Mouse (Mus musculus) liver, embryonic 16.5 days (tissue): ENCODE data around the gene Tmem94. TPM values are rescaled to one million over a fixed set of nuclear protein-coding genes. Genes with fewer than 3 reads are reported as not detected.

ENCODE experiments used
- ATAC-seq: fragments of 200-750 bp; cut with Nextera tagmentation; 2 replicates; pipeline ENCODE4 v1.8.0; 2017; ENCODE audit warnings: low read depth, mild to moderate bottlenecking, moderate number of reproducible peaks, moderate library complexity
- H3K27ac ChIP-seq: fragments of 300-500 bp; sonication (generic); 2 replicates; pipeline ENCODE4 v1.5.1; 2014; ENCODE audit warnings: mild to moderate bottlenecking, low read length
- H3K27me3 ChIP-seq: fragments of 300-500 bp; sonication (generic); 2 replicates; pipeline ENCODE4 v1.6.1; 2014; ENCODE audit warnings: low read depth, low read length, mixed read lengths; ENCODE audit not compliant: control insufficient read depth, insufficient read depth
- H3K36me3 ChIP-seq: fragments of 300-500 bp; sonication (generic); 2 replicates; pipeline ENCODE4 v1.6.1; 2014; ENCODE audit warnings: mild to moderate bottlenecking; ENCODE audit not compliant: control insufficient read depth, insufficient read depth
- H3K4me1 ChIP-seq: fragments of 300-500 bp; sonication (generic); 2 replicates; pipeline ENCODE4 v1.6.1; 2014; ENCODE audit warnings: low read depth, low read length, mixed read lengths; ENCODE audit not compliant: control insufficient read depth
- H3K4me2 ChIP-seq: fragments of 300-500 bp; sonication (generic); 2 replicates; pipeline ENCODE4 v1.6.1; 2014; ENCODE audit warnings: low read depth, low read length, mixed read lengths
- H3K4me3 ChIP-seq: fragments of 300-500 bp; sonication (generic); 2 replicates; pipeline ENCODE4 v1.5.1; 2014; ENCODE audit warnings: low read depth, mild to moderate bottlenecking, low read length
- H3K9ac ChIP-seq: fragments of 300-500 bp; sonication (generic); 2 replicates; pipeline ENCODE4 v1.6.1; 2014; ENCODE audit warnings: low read depth, low read length
- H3K9me3 ChIP-seq: fragments of 300-500 bp; sonication (generic); replicated peaks from 2 replicates; pipeline ENCODE4 v1.6.1; 2016; ENCODE audit warnings: low read length; ENCODE audit not compliant: control insufficient read depth
- WGBS: fragments of 180-500 bp; shearing (Covaris S2); extraction: QIAGEN DNeasy Blood & Tissue Kit; methylation state at CpG from one replicate; pipeline ENCODE4 v1.1.7; 2014; ENCODE audit not compliant: insufficient replicate concordance; 5-methylcytosine and 5-hydroxymethylcytosine counted together
- polyA plus RNA-seq: library from polyadenylated mRNA; unstranded; fragments of >200 nt; fragmentation: Nextera tagmentation; extraction: Ambion mirVana; gene quantifications from 2 replicates; pipeline ENCODE4 v1.2.1, GENCODE M21; 2015

Tmem94 gene
- polyA plus RNA-seq, 1 experiment from 2014 or later = 10.4 TPM

- Histone ChIP-seq H3K4me1 (no peaks in the 10 kb centered on the region), H3K4me2 (no peak overlapping the region), H3K9ac (no peak overlapping the region), H3K36me3 (no peaks in the 10 kb centered on the region), H3K27me3 (no peaks in the 10 kb centered on the region; the same call in 1 of the 2 replicates), H3K9me3 (no peaks in the 10 kb centered on the region), H3K27ac (no peak overlapping the region), H3K4me3 (no peak overlapping the region)
- no peak for ATAC-seq
- WGBS = 71% methylated on average over 11 of the region's 11 CpGs
Observed at GRCm38 (mm10) chr11:115741070-115741469, 24.2 kb upstream of the Tmem94 start.

- H3K27me3 ChIP-seq = no peaks in the 10 kb centered on the region; the same call in 1 of the 2 replicates
- no peak overlapping the region for H3K4me3 ChIP-seq
- no peaks in the 10 kb centered on the region for H3K9me3 ChIP-seq
- no peak overlapping the region for H3K27ac ChIP-seq
- no peak for ATAC-seq
- WGBS = 46% methylated on average over 9 of the region's 9 CpGs
- no peaks in the 10 kb centered on the region for H3K36me3 ChIP-seq
- H3K4me1 ChIP-seq = no peaks in the 10 kb centered on the region; the same call in 1 of the 2 replicates
- no peak overlapping the region for H3K4me2 ChIP-seq
- H3K9ac ChIP-seq = no peak overlapping the region
Observed at GRCm38 (mm10) chr11:115742926-115743325, 22.3 kb upstream of the Tmem94 start.

- ATAC-seq = no peak
Observed at GRCm38 (mm10) chr11:115744385-115744784, 20.8 kb upstream of the Tmem94 start.

GRCm38 (mm10) chr11:115746109-115746508 lies 19.1 kb upstream of the Tmem94 start:
- Histone ChIP-seq H3K9me3 (no peaks in the 10 kb centered on the region), H3K4me3 (no peak overlapping the region), H3K9ac (no peak overlapping the region), H3K36me3 (no peaks in the 10 kb centered on the region), H3K27me3 (no peaks in the 10 kb centered on the region; the same call in 1 of the 2 replicates), H3K4me2 (no peak overlapping the region), H3K27ac (no peak overlapping the region), H3K4me1 (no peaks in the 10 kb centered on the region; the same call in 1 of the 2 replicates)
- WGBS = 30% methylated on average over 1 of the region's 1 CpGs
- ATAC-seq = no peak

More at GRCm38 (mm10) chr11:115744385-115744784, 20.8 kb upstream of the Tmem94 start:
- Histone ChIP-seq H3K4me3 (no peak overlapping the region), H3K4me2 (no peak overlapping the region), H3K36me3 (no peaks in the 10 kb centered on the region), H3K4me1 (no peaks in the 10 kb centered on the region; the same call in 1 of the 2 replicates), H3K27me3 (no peaks in the 10 kb centered on the region; the same call in 1 of the 2 replicates), H3K9me3 (no peaks in the 10 kb centered on the region), H3K9ac (no peak overlapping the region), H3K27ac (no peak overlapping the region)
- WGBS = 68% methylated on average over 5 of the region's 5 CpGs

- no peaks in the 10 kb centered on the region; the same call in 1 of the 2 replicates for H3K4me1 ChIP-seq
- ATAC-seq = no peak
- H3K27ac ChIP-seq = no peak overlapping the region
- H3K9ac ChIP-seq = no peak overlapping the region
- 8% methylated on average over 8 of the region's 8 CpGs for WGBS
- H3K27me3 ChIP-seq = no peaks in the 10 kb centered on the region; the same call in 1 of the 2 replicates
- H3K4me2 ChIP-seq = no peak overlapping the region
- no peak overlapping the region for H3K4me3 ChIP-seq
- H3K9me3 ChIP-seq = no peaks in the 10 kb centered on the region
- no peaks in the 10 kb centered on the region for H3K36me3 ChIP-seq
Observed at GRCm38 (mm10) chr11:115746762-115747161, 18.5 kb upstream of the Tmem94 start.

- no peak overlapping the region for H3K27ac ChIP-seq
- no peaks in the 10 kb centered on the region for H3K36me3 ChIP-seq
- no peaks in the 10 kb centered on the region; the same call in 1 of the 2 replicates for H3K27me3 ChIP-seq
- H3K9ac ChIP-seq = no peak overlapping the region
- ATAC-seq = no peak
- H3K4me2 ChIP-seq = no peak overlapping the region
- no peak overlapping the region for H3K4me3 ChIP-seq
- no peaks in the 10 kb centered on the region for H3K9me3 ChIP-seq
- WGBS = 7% methylated on average over 8 of the region's 15 CpGs
- no peaks in the 10 kb centered on the region; the same call in 1 of the 2 replicates for H3K4me1 ChIP-seq
Observed at GRCm38 (mm10) chr11:115747351-115747750, 17.9 kb upstream of the Tmem94 start.

- Histone ChIP-seq H3K4me3 (no peak overlapping the region), H3K4me2 (no peak overlapping the region), H3K9ac (no peak overlapping the region), H3K4me1 (no peaks in the 10 kb centered on the region; the same call in 1 of the 2 replicates), H3K27me3 (no peaks in the 10 kb centered on the region), H3K36me3 (no peaks in the 10 kb centered on the region), H3K9me3 (no peaks in the 10 kb centered on the region), H3K27ac (no peak overlapping the region)
- 73% methylated on average over 5 of the region's 5 CpGs for WGBS
- ATAC-seq = no peak
Observed at GRCm38 (mm10) chr11:115749834-115750233, 15.4 kb upstream of the Tmem94 start.

- WGBS = 47% methylated on average over 2 of the region's 2 CpGs
- H3K4me3 ChIP-seq = no peak overlapping the region
- H3K36me3 ChIP-seq = no peaks in the 10 kb centered on the region
- no peak for ATAC-seq
- no peak overlapping the region for H3K4me2 ChIP-seq
- no peak overlapping the region for H3K27ac ChIP-seq
- H3K4me1 ChIP-seq = no peaks in the 10 kb centered on the region; the same call in 1 of the 2 replicates
- H3K9ac ChIP-seq = no peak overlapping the region
- H3K9me3 ChIP-seq = no peaks in the 10 kb centered on the region
- H3K27me3 ChIP-seq = no peaks in the 10 kb centered on the region
Observed at GRCm38 (mm10) chr11:115751725-115752124, 13.5 kb upstream of the Tmem94 start.

- Histone ChIP-seq H3K9me3 (no peaks in the 10 kb centered on the region), H3K4me2 (no peak overlapping the region), H3K4me1 (no peaks in the 10 kb centered on the region), H3K27me3 (no peaks in the 10 kb centered on the region), H3K9ac (no peak overlapping the region), H3K27ac (no peak overlapping the region), H3K36me3 (no peaks in the 10 kb centered on the region), H3K4me3 (no peak overlapping the region)
- 73% methylated on average over 7 of the region's 7 CpGs for WGBS
- ATAC-seq = no peak
Observed at GRCm38 (mm10) chr11:115752653-115753052, 12.6 kb upstream of the Tmem94 start.
